Mouse (Mus musculus) heart, postnatal 0 days (tissue): ENCODE measurements around the gene Asb11.

Experiments
- CTCF ChIP-seq: IDR thresholded peaks from 2 replicates; pipeline ENCODE4 v1.5.1; 2016; ENCODE audit warnings: antibody characterized with exemption, control low read depth, low read depth
- EP300 ChIP-seq: IDR thresholded peaks from 2 replicates; pipeline ENCODE4 v1.6.1; 2016; ENCODE audit warnings: antibody characterized with exemption, low read depth

GRCm38 (mm10) chrX:164408301-164408927 lies 28.4 kb upstream of the Asb11 start:
- TF ChIP-seq CTCF (no peak), EP300 (no peak)
